Mouse (Mus musculus): ENCODE data around the gene Pnpo. TPM values are rescaled to one million over a fixed set of nuclear protein-coding genes. Genes with fewer than 3 reads are reported as not detected.

Gene Pnpo
- total RNA-seq, 1 experiment = 24.0 TPM

DNA sequence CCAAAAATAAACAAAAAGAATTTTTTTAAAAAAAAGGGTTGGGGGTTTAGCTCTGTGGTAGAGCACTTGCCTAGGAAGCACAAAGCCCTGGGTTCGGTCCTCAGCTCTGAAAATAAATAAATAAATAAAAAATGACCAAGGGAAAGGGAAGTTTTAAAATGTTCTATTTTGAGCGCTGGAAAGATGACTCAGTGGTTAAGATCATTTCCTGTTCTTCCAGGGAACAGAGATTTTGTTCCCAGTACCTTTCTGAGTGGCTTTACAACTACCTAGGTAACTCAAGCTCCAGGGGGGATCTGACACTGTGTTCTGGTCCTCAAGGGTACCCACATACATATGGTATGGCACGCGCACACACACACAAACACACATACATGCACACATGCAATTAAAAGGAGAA, 47.9 kb downstream of the Pnpo start:
- no peaks in the 10 kb centered on the region for H3K9me3 ChIP-seq (ENCODE audit: control insufficient read depth, insufficient read depth, low read depth, low read length)
- H3K4me1 ChIP-seq (ENCODE audit: control insufficient read depth in 2 of 2, insufficient read depth in 2 of 2, low read length in 2 of 2, poor library complexity in 1 of 2) = peaks cover 9 to 23% of the 10 kb centered on the region in 2 experiments
- no peak for DNase-seq (ENCODE audit: low read depth, low spot score)
- no peak overlapping the region for H3K9ac ChIP-seq (ENCODE audit: insufficient read depth, low read depth, low read length, poor library complexity, severe bottlenecking)
- H3K4me3 ChIP-seq (ENCODE audit: insufficient read depth in 1 of 2, low read depth in 1 of 2, low read length in 2 of 2, poor library complexity in 1 of 2, severe bottlenecking in 1 of 2) = no peak overlapping the region
- TF ChIP-seq ZC3H11A (IDR thresholded peaks at IDR 0.05; ENCODE audit: borderline replicate concordance, low read depth, low read length) (no peak), MAFK (IDR thresholded peaks at IDR 0.05; ENCODE audit: insufficient read depth, low read depth, low read length) (no peak), CHD2 (IDR thresholded peaks at IDR 0.05; ENCODE audit: low read depth, low read length) (no peak)
- no peaks in the 10 kb centered on the region for H3K36me3 ChIP-seq (ENCODE audit: control insufficient read depth, insufficient read depth, low read length, poor library complexity, severe bottlenecking)
- H3K27ac ChIP-seq (ENCODE audit: insufficient read depth, low read depth, low read length, poor library complexity, severe bottlenecking) = no peak overlapping the region
- in situ Hi-C loops (cut with MboI; ENCODE audit: low sequenced_read_pairs in 2 of 2, unreplicated experiment in 2 of 2) = no loop called here

DNA sequence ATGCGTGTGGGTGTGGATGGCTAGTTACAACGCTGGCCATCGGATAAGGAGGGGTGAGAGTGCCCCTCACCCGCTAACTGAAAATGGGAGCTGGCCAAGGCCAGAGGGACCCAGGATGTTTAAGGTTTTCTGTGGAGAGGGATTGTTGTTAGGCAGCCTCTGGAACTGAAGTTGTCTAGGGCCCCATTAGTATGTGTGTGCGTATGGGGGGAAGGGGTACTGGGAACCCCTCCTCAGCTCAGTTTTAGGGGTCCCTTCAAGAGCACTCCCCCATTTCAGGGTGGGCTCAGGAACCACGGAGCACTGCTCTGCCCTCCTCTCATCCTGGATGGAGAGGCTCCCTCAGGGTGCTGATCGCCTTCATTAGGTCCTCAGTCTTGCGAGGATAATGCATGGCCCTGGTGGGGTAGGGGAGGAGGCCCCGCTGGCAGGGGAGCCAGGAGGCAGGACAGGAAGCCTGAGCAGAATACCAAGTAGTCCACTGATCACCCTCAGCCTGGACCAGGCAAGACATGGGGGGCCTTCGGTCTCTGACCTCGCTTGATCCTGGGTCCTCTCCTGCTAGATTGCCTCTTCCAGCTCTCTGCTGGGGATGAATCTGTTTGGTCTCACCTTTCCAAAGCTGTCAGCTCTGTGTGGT, 50.5 kb downstream of the Pnpo start:
- H3K4me1 ChIP-seq (ENCODE audit: control insufficient read depth in 2 of 2, insufficient read depth in 2 of 2, low read length in 2 of 2, poor library complexity in 1 of 2) = peaks cover 5 to 12% of the 10 kb centered on the region in 2 experiments; a peak in 3 of 4 replicates
- H3K9ac ChIP-seq (ENCODE audit: insufficient read depth, low read depth, low read length, poor library complexity, severe bottlenecking) = no peak overlapping the region
- H3K36me3 ChIP-seq (ENCODE audit: control insufficient read depth, insufficient read depth, low read length, poor library complexity, severe bottlenecking) = no peaks in the 10 kb centered on the region
- H3K4me3 ChIP-seq (ENCODE audit: insufficient read depth in 1 of 2, low read depth in 1 of 2, low read length in 2 of 2, poor library complexity in 1 of 2, severe bottlenecking in 1 of 2) = no peak overlapping the region
- DNase-seq (ENCODE audit: low read depth, low spot score) = no peak
- TF ChIP-seq ZC3H11A (IDR thresholded peaks at IDR 0.05; ENCODE audit: borderline replicate concordance, low read depth, low read length) (no peak), HCFC1 (IDR thresholded peaks at IDR 0.05; ENCODE audit: borderline replicate concordance, insufficient read depth, low read length) (no peak), CHD2 (IDR thresholded peaks at IDR 0.05; ENCODE audit: low read depth, low read length) (no peak), MAFK (IDR thresholded peaks at IDR 0.05; ENCODE audit: insufficient read depth, low read depth, low read length) (no peak), ZNF384 (IDR thresholded peaks at IDR 0.05; ENCODE audit: low read depth, low read length) (no peak)
- H3K9me3 ChIP-seq (ENCODE audit: control insufficient read depth, insufficient read depth, low read depth, low read length) = no peaks in the 10 kb centered on the region
- in situ Hi-C loops (cut with MboI; ENCODE audit: low sequenced_read_pairs in 2 of 2, unreplicated experiment in 2 of 2) = no loop called here
- no peak overlapping the region for H3K27ac ChIP-seq (ENCODE audit: insufficient read depth, low read depth, low read length, poor library complexity, severe bottlenecking)

- no peak overlapping the region for H3K9ac ChIP-seq (ENCODE audit: insufficient read depth, low read depth, low read length, poor library complexity, severe bottlenecking)
Measured at GRCm38 (mm10) chr11:96891784-96892527, 51.8 kb downstream of the Pnpo start.

More at GRCm38 (mm10) chr11:96891784-96892527, 51.8 kb downstream of the Pnpo start:
- H3K27ac ChIP-seq (ENCODE audit: insufficient read depth, low read depth, low read length, poor library complexity, severe bottlenecking) = no peak overlapping the region
- peaks cover 0 to 7% of the 10 kb centered on the region in 2 experiments; a peak in 2 of 4 replicates for H3K4me1 ChIP-seq (ENCODE audit: control insufficient read depth in 2 of 2, insufficient read depth in 2 of 2, low read length in 2 of 2, poor library complexity in 1 of 2)
- H3K9me3 ChIP-seq (ENCODE audit: control insufficient read depth, insufficient read depth, low read depth, low read length) = no peaks in the 10 kb centered on the region
- H3K4me3 ChIP-seq (ENCODE audit: insufficient read depth in 1 of 2, low read depth in 1 of 2, low read length in 2 of 2, poor library complexity in 1 of 2, severe bottlenecking in 1 of 2) = no peak overlapping the region
- H3K36me3 ChIP-seq (ENCODE audit: control insufficient read depth, insufficient read depth, low read length, poor library complexity, severe bottlenecking) = no peaks in the 10 kb centered on the region
- in situ Hi-C loops (cut with MboI; ENCODE audit: low sequenced_read_pairs in 2 of 2, unreplicated experiment in 2 of 2) = no loop called here
- no peak for DNase-seq (ENCODE audit: low read depth, low spot score)
- TF ChIP-seq ZNF384 (IDR thresholded peaks at IDR 0.05; ENCODE audit: low read depth, low read length) = no peak
- TF ChIP-seq MAFK (IDR thresholded peaks at IDR 0.05; ENCODE audit: insufficient read depth, low read depth, low read length) = no peak
- TF ChIP-seq HCFC1 (IDR thresholded peaks at IDR 0.05; ENCODE audit: borderline replicate concordance, insufficient read depth, low read length) = no peak
- no peak for TF ChIP-seq CHD2 (IDR thresholded peaks at IDR 0.05; ENCODE audit: low read depth, low read length)
- no peak for TF ChIP-seq ZC3H11A (IDR thresholded peaks at IDR 0.05; ENCODE audit: borderline replicate concordance, low read depth, low read length)

Other genes starting within 250 kb of the Pnpo start
- gene Snx11, start 166.4 kb downstream of the Pnpo start, total RNA-seq (2012; rRNA removed) = 55.6 and 57.6 TPM in 2 replicates
- 112 and 153 TPM in 2 replicates for gene Cbx1, start 154.9 kb downstream of the Pnpo start, total RNA-seq (2012; rRNA removed)
- 166 and 208 TPM in 2 replicates for gene Nfe2l1, start 114.0 kb downstream of the Pnpo start, total RNA-seq (2012; rRNA removed)
- 2.5 and 5.5 TPM in 2 replicates for gene Copz2, start 94.1 kb downstream of the Pnpo start, total RNA-seq (2012; rRNA removed)
- gene Cdk5rap3, start 27.5 kb downstream of the Pnpo start, total RNA-seq (2012; rRNA removed) = 87.5 and 134 TPM in 2 replicates
- 0.67 and 1.2 TPM in 2 replicates for gene Prr15l, start 15.9 kb downstream of the Pnpo start, total RNA-seq (2012; rRNA removed)
- 4.5 and 5.4 TPM in 2 replicates for gene Sp2, start 39.0 kb upstream of the Pnpo start, total RNA-seq (2012; rRNA removed)
- gene Sp6, start 69.4 kb upstream of the Pnpo start, total RNA-seq (2012; rRNA removed) = 3.2 and 5.0 TPM in 2 replicates
- 16.5 and 22.2 TPM in 2 replicates for gene Scrn2, start 86.0 kb upstream of the Pnpo start, total RNA-seq (2012; rRNA removed)
- 0.42 and 0.54 TPM in 2 replicates for gene Lrrc46, start 97.4 kb upstream of the Pnpo start, total RNA-seq (2012; rRNA removed)
- gene Mrpl10, start 97.6 kb upstream of the Pnpo start, total RNA-seq (2012; rRNA removed) = 55.3 and 70.3 TPM in 2 replicates
- 6.6 and 7.2 TPM in 2 replicates for gene Osbpl7, start 106.6 kb upstream of the Pnpo start, total RNA-seq (2012; rRNA removed)
- gene Tbx21, start 171.3 kb upstream of the Pnpo start, total RNA-seq (2012; rRNA removed) = 0.27 and 0.32 TPM in 2 replicates
- gene Tbkbp1, start 207.5 kb upstream of the Pnpo start, total RNA-seq (2012; rRNA removed) = 3.5 and 4.5 TPM in 2 replicates
- gene Kpnb1, start 243.9 kb upstream of the Pnpo start, total RNA-seq (2012; rRNA removed) = 272 and 369 TPM in 2 replicates

All from ES-E14 (cell line).